Mouse (Mus musculus): ENCODE measurements around the gene Dctpp1.

DNA sequence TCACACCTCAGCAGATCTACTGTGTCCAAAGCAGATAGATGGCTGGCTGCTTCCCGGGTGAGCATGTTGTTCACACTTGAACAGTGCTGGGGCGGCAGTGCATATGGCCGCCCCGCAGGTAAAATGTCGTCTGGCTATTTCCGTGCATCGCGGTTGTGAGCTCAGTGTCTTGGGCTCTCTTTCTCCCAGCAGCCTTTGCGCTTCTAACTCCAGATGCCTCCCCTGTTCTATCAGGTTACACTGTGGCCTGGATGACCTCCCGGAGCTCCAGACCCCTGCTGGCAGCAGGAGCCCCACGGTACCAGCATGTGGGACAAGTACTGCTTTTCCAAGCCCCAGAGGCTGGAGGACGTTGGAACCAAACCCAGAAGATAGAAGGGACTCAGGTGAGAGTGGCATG lies 49.4 kb upstream of the Dctpp1 start:
- no peak for TF ChIP-seq POLR2A (IDR thresholded peaks at IDR 0.05; ENCODE audit: low read depth, low read length)
- no peak for TF ChIP-seq CTCF (conservative IDR thresholded peaks at IDR 0.05; ENCODE audit: insufficient read depth, insufficient read length, low read depth, low read length)

All from kidney, adult 2 months (tissue).